Mouse (Mus musculus): ENCODE measurements around the gene Olfr716.
"Not testable (repeated sequence)": the region's sequence is repeated elsewhere in the genome, so short reads cannot be mapped to it uniquely, and the experiment has no call there.

Olfr716 gene

DNA sequence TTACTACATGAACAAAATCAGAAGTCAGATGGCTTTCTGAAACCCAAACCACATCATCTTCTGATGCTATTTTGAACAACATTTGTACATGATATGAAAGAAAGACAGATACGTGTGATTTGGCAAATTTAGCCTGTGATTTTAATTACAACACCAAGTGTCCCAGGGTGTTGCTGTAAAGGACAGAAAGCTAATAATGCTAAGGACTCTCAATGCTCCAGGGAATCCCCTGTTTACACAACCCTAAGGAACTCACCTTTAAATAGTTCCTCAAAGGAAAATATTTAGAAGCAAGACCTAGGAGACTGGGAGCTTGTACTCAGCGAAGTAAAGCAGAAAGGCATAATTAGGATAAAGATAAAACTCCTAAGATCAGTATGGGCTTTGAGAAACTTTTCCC lies at the start of gene Olfr716:
Olfr716 (plus strand) TSS at position 301 of the 400 bp plus-strand sequence.
- not testable (repeated sequence) for DNase-seq (ENCODE audit: low read depth)

- DNase-seq (ENCODE audit: low read depth), result no peak
Measured at GRCm38 (mm10) chr7:107092920-107093319, 45.2 kb upstream of the Olfr716 start, which contains the start of gene Olfr17. Gene Olfr17 (plus strand): TSS chr7:107093220.

GRCm38 (mm10) chr7:107110269-107110668 lies 27.9 kb upstream of the Olfr716 start, which contains the start of gene Olfr715b:
Gene Olfr715b (minus strand): TSS chr7:107110369.
- DNase-seq (ENCODE audit: low read depth), result not testable (repeated sequence)

DNA sequence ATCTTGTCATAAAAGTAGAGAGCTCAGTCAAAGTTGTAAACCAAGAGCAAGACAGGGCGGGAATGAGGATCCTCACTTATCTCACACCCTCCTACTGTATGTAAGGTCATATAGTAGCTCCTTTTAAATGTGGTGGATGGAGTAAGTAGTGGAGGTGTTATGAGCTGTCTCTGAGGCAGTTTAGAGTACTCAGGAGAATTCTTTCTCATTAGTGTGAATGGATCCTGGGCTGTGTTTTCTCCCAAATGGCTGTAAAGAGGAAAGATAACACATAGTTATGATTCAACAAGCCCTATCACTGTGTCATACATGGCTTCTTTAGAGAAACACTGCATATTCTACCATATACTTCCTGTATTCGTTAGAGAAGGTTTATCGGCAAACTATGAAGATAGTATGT lies 7.1 kb upstream of the Olfr716 start, which contains the start of gene Olfr715:
Olfr715 (minus strand) TSS at position 101 of the 400 bp plus-strand sequence.
- not testable (repeated sequence) for DNase-seq (ENCODE audit: low read depth)

DNA sequence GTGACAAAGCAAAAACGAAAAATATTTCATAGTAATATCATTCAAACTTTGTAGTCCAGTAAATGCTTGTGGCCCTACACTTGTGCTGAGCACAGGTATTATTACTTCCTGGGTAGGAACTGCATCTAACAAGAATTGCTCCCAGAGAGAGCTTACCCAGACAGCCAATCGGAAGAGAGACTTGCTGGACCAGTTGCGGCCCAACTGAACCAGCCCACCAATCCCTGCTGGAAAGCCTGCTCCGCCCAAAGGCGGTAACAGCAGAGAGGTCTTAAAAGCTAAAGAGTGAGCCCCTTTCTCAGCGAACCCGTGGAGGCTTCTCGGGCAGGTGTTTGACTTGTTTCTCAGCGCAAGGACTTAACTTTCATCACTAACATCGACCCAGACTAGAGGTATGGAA lies 28.6 kb downstream of the Olfr716 start, which contains the start of gene Nlrp14:
Nlrp14 (plus strand) TSS at position 301 of the 400 bp plus-strand sequence.
- no peak for DNase-seq (ENCODE audit: low read depth)

DNA sequence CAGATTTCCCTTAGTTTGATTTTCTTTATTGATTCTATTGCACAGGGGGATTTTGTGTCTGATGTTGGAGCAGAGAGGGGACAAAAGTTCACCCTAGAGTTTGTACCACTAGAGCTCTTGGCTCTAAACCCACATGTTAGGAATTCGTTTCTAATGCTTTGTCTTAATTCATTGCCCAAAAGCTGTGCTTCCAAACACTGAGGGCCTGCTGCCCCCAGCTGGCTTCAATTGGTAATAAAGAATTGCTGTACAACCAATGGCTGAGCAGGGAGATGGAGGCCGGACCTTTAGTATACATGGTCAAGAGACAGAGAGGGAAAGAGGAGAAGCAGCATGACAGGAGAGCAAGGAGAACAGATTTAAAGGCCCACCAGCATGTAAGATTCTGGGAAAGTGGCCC lies 42.3 kb downstream of the Olfr716 start:
- DNase-seq (ENCODE audit: low read depth), result no peak

All from NIH3T3 (cell line).